Mouse (Mus musculus) C2C12 (cell line): ENCODE results near the gene Txndc9. TPM values are rescaled to one million over a fixed set of nuclear protein-coding genes. Genes with fewer than 3 reads are reported as not detected.

Experiments
- H3K27me3 ChIP-seq: one replicate; pipeline ENCODE4 v1.6.1; 2011; ENCODE audit not compliant: control insufficient read depth, insufficient read depth, insufficient read length
- H3K36me3 ChIP-seq: one replicate; pipeline ENCODE4 v1.6.1; 2011; ENCODE audit not compliant: control insufficient read depth, insufficient read depth
- H3K4me3 ChIP-seq: one replicate; pipeline ENCODE4 v1.5.1; 2011; ENCODE audit warnings: mild to moderate bottlenecking, control low read depth; ENCODE audit not compliant: poor library complexity, insufficient read depth, severe bottlenecking
- H3K79me2 ChIP-seq: one replicate; pipeline ENCODE4 v1.6.1; 2011; ENCODE audit not compliant: control insufficient read depth, insufficient read depth
- H3K79me3 ChIP-seq: one replicate; pipeline ENCODE4 v1.6.1; 2011; ENCODE audit warnings: low read depth, control low read depth
- H3ac ChIP-seq: one replicate; pipeline ENCODE3; 2011; ENCODE audit warnings: low read depth; ENCODE audit not compliant: control insufficient read depth, insufficient read length
- CEBPB ChIP-seq: IDR thresholded peaks from one replicate; pipeline ENCODE4 v1.6.1; 2011; ENCODE audit warnings: low read depth, mild to moderate bottlenecking, control low read depth, moderate library complexity
- CTCF ChIP-seq: IDR thresholded peaks from one replicate; pipeline ENCODE4 v1.5.1; 2011; ENCODE audit not compliant: control insufficient read depth, insufficient read depth, insufficient read length
- FOSL1 ChIP-seq: IDR thresholded peaks from one replicate; pipeline ENCODE4 v1.8.0; 2011; ENCODE audit warnings: mild to moderate bottlenecking, low read length; ENCODE audit not compliant: poor library complexity, insufficient read depth, severe bottlenecking
- MAX ChIP-seq: IDR thresholded peaks from one replicate; pipeline ENCODE4 v1.6.1; 2011; ENCODE audit warnings: mild to moderate bottlenecking, control low read depth
- MYOD1 ChIP-seq: IDR thresholded peaks from one replicate; pipeline ENCODE4 v1.6.1; 2011; ENCODE audit warnings: low read depth; ENCODE audit not compliant: control insufficient read depth, insufficient read length
- MYOG ChIP-seq: IDR thresholded peaks from one replicate; pipeline ENCODE4 v1.6.1; 2011; ENCODE audit not compliant: control insufficient read depth, insufficient read length; ENCODE audit errors: extremely low read depth
- USF1 ChIP-seq: IDR thresholded peaks from one replicate; pipeline ENCODE4 v1.6.1; 2011; ENCODE audit warnings: low read depth, mild to moderate bottlenecking, control low read depth, moderate library complexity
- polyA plus RNA-seq: library from polyadenylated mRNA; unstranded; fragments of >200 nt; fragmentation: generic; extraction: Trizol; gene quantifications from one replicate; pipeline ENCODE4 v1.2.1, GENCODE M21; 2012; ENCODE audit warnings: missing spikeins

Txndc9 gene
- polyA plus RNA-seq, 1 experiment: 41.1 TPM

DNA sequence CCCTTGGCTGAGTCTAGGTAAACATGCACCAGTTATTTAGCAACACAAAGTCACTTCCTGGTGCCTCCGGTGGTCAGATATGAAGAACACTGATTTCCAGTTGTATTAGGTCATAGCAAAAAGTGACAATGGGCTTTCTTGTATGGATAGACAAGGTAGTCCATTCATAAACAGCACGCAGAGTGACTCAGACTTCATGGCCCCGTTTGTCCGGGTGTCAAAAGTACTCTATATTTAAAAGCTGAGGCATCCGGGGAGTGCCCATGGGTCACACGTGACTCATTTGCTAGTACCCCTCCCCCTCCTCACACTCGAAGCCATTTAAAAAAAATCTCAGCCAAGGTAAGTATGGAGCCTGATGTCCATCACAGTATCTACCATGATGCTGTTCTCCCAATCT, 42.9 kb downstream of the Txndc9 start:
- Histone ChIP-seq H3ac (no peak overlapping the region), H3K27me3 (peaks cover 9% of the 10 kb centered on the region), H3K79me3 (no peaks in the 10 kb centered on the region), H3K4me3 (no peak overlapping the region), H3K79me2 (no peaks in the 10 kb centered on the region), H3K36me3 (no peaks in the 10 kb centered on the region)
- TF ChIP-seq MYOG (no peak), CEBPB (no peak), MYOD1 (no peak), MAX (no peak), USF1 (no peak), CTCF (no peak), FOSL1 (no peak)

DNA sequence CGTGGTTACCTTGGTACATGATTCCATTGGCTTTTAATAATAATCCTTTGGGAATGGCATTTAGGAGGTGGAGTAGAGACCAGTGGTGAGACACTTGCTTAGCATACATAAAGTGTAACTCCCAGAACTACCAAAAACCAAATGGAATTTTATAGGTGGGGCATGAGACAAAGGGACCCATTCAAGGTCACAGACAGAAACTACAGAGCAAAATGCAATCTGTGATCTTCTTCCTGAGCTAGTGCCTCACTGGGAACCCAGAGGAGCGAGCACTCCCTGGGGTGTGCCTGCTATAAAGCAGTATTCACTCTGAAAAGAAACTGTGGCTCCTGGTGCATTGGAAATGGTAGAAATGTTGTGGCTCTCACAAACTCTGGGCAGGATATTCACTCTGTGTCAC, 48.8 kb downstream of the Txndc9 start:
- Histone ChIP-seq H3K36me3 (no peaks in the 10 kb centered on the region), H3K79me3 (no peaks in the 10 kb centered on the region)

More for the DNA sequence above, 48.8 kb downstream of the Txndc9 start:
- H3ac ChIP-seq: no peak overlapping the region
- H3K27me3 ChIP-seq: peaks cover 5% of the 10 kb centered on the region
- H3K79me2 ChIP-seq: no peaks in the 10 kb centered on the region
- no peak for TF ChIP-seq MAX
- no peak for TF ChIP-seq MYOD1
- no peak overlapping the region for H3K4me3 ChIP-seq

Other genes starting within 250 kb of the Txndc9 start
- 0.46 TPM for gene Tsga10, start 131.5 kb downstream of the Txndc9 start, polyA plus RNA-seq
- 5.8 TPM for gene Lipt1, start 126.2 kb downstream of the Txndc9 start, polyA plus RNA-seq
- 6.6 TPM for gene Mitd1, start 107.5 kb downstream of the Txndc9 start, polyA plus RNA-seq
- gene Mrpl30, start 107.4 kb downstream of the Txndc9 start, polyA plus RNA-seq: 152 TPM
- not detected for gene Lyg2, start 81.4 kb downstream of the Txndc9 start, polyA plus RNA-seq
- not detected for gene Lyg1, start 40.1 kb downstream of the Txndc9 start, polyA plus RNA-seq
- 12.1 TPM for gene Eif5b, start 117 bp upstream of the Txndc9 start, polyA plus RNA-seq
- gene Rev1, start 131.9 kb upstream of the Txndc9 start, polyA plus RNA-seq: 7.0 TPM